Mouse (Mus musculus): ENCODE results near the gene Maz. TPM values are rescaled to one million over a fixed set of nuclear protein-coding genes. Genes with fewer than 3 reads are reported as not detected.

The Maz gene
- total and polyA plus RNA-seq, 3 experiments, result 234 to 540 TPM; not detected in 1

GRCm38 (mm10) chr7:126976878-126977459 lies 49.9 kb downstream of the Maz start:
- H3K4me3 ChIP-seq (ENCODE audit: control insufficient read depth in 1 of 2, insufficient read depth in 1 of 2, low read depth in 2 of 2, low read length in 2 of 2), result peak overlapping the region; percentile 75 to 95
- peaks cover 0 to 20% of the 10 kb centered on the region in 2 experiments; a peak in 2 of 4 replicates for H3K4me1 ChIP-seq (ENCODE audit: control insufficient read depth in 1 of 2, insufficient read depth in 2 of 2, low read length in 2 of 2)
- peak overlapping the region; percentile 81 for H3K9ac ChIP-seq (ENCODE audit: control insufficient read depth, low read depth, low read length, poor library complexity, severe bottlenecking)
- peaks cover 12% of the 10 kb centered on the region for H3K79me2 ChIP-seq (ENCODE audit: control insufficient read depth, insufficient read depth, low read length, poor library complexity)
- DNase-seq (ENCODE audit: low read depth, low spot score), result peak; percentile 46
- no peaks in the 10 kb centered on the region for H3K27me3 ChIP-seq (ENCODE audit: control insufficient read depth in 1 of 2, insufficient read depth in 2 of 2, low read length in 2 of 2)
- TF ChIP-seq USF1 (IDR thresholded peaks at IDR 0.05; ENCODE audit: low read depth, low read length), result peak; percentile 61; the same call in 1 of the 2 replicates
- no peak for TF ChIP-seq KAT2A (conservative IDR thresholded peaks at IDR 0.05; ENCODE audit: low read depth, low read length)
- no peak for TF ChIP-seq GABPA (IDR thresholded peaks at IDR 0.05; ENCODE audit: low read depth, low read length)
- peak; percentile 32; the same call in 1 of the 2 replicates for TF ChIP-seq GATA1 (IDR thresholded peaks at IDR 0.05; ENCODE audit: low read depth, low read length)
- TF ChIP-seq MYC (IDR thresholded peaks at IDR 0.05; ENCODE audit: low read depth, low read length), result 0 out of 2 replicates have a peak, but pooled peaks have one; percentile 18
- H3K9me3 ChIP-seq (replicated peaks; ENCODE audit: insufficient read depth, low read length), result no peaks in the 10 kb centered on the region
- peaks cover 0 to 14% of the 10 kb centered on the region in 2 experiments; a peak in 2 of 4 replicates for H3K36me3 ChIP-seq (ENCODE audit: control insufficient read depth in 1 of 2, insufficient read depth in 2 of 2, low read length in 2 of 2)
- peak overlapping the region; percentile 93 for H3K27ac ChIP-seq (ENCODE audit: control insufficient read depth, low read depth, low read length)

- peaks cover 0 to 8% of the 10 kb centered on the region in 2 experiments; a peak in 2 of 4 replicates for H3K36me3 ChIP-seq (ENCODE audit: control insufficient read depth in 1 of 2, insufficient read depth in 2 of 2, low read length in 2 of 2)
- peaks cover 12% of the 10 kb centered on the region for H3K79me2 ChIP-seq (ENCODE audit: control insufficient read depth, insufficient read depth, low read length, poor library complexity)
- peaks cover 0 to 13% of the 10 kb centered on the region in 2 experiments; a peak in 2 of 4 replicates for H3K4me1 ChIP-seq (ENCODE audit: control insufficient read depth in 1 of 2, insufficient read depth in 2 of 2, low read length in 2 of 2)
- peak; percentile 99 for DNase-seq (ENCODE audit: low read depth, low spot score)
- H3K9me3 ChIP-seq (replicated peaks; ENCODE audit: insufficient read depth, low read length), result no peaks in the 10 kb centered on the region
- H3K4me3 ChIP-seq (ENCODE audit: control insufficient read depth in 1 of 2, insufficient read depth in 1 of 2, low read depth in 2 of 2, low read length in 2 of 2), result peak within 1 kb of the TSS; percentile 75 to 95
- peak within 1 kb of the TSS; percentile 93 for H3K27ac ChIP-seq (ENCODE audit: control insufficient read depth, low read depth, low read length)
- H3K9ac ChIP-seq (ENCODE audit: control insufficient read depth, low read depth, low read length, poor library complexity, severe bottlenecking), result peak within 1 kb of the TSS; percentile 81
- H3K27me3 ChIP-seq (ENCODE audit: control insufficient read depth in 1 of 2, insufficient read depth in 2 of 2, low read length in 2 of 2), result no peaks in the 10 kb centered on the region
- peak; percentile 91 to 96 (median 95) for TF ChIP-seq CTCF (IDR thresholded peaks at IDR 0.05 in 2 of 3, conservative IDR thresholded peaks at IDR 0.05 in 1 of 3; ENCODE audit: control insufficient read depth in 1 of 3, insufficient read depth in 1 of 3, low read depth in 2 of 3, low read length in 3 of 3, poor library complexity in 1 of 3, severe bottlenecking in 1 of 3)
- peak; percentile 91 for TF ChIP-seq HCFC1 (IDR thresholded peaks at IDR 0.05; ENCODE audit: low read depth, low read length)
- no peak for TF ChIP-seq MEF2A (IDR thresholded peaks at IDR 0.05; ENCODE audit: extremely low read depth, insufficient replicate concordance, low read depth, low read length, poor library complexity, severe bottlenecking)
- TF ChIP-seq ZNF384 (IDR thresholded peaks at IDR 0.05; ENCODE audit: low read depth, low read length), result no peak
- TF ChIP-seq POLR2AphosphoS2 (IDR thresholded peaks at IDR 0.05; ENCODE audit: low read length), result no peak
- TF ChIP-seq USF1 (IDR thresholded peaks at IDR 0.05; ENCODE audit: low read depth, low read length), result no peak
- TF ChIP-seq GATA1 (IDR thresholded peaks at IDR 0.05; ENCODE audit: low read depth, low read length), result no peak
- no peak; the same call in 1 of the 2 replicates for TF ChIP-seq SMC3 (IDR thresholded peaks at IDR 0.05; ENCODE audit: low read depth, low read length)
- peak; percentile 49 for TF ChIP-seq NELFE (IDR thresholded peaks at IDR 0.05; ENCODE audit: low read depth, low read length)
- TF ChIP-seq MXI1 (IDR thresholded peaks at IDR 0.05; ENCODE audit: low read depth, low read length), result peak; percentile 83
- no peak for TF ChIP-seq MAFK (IDR thresholded peaks at IDR 0.05; ENCODE audit: borderline replicate concordance, low read depth, low read length)
- TF ChIP-seq CHD1 (IDR thresholded peaks at IDR 0.05; ENCODE audit: low read depth, low read length), result peak; percentile 100
- no peak for TF ChIP-seq MYB (IDR thresholded peaks at IDR 0.05; ENCODE audit: low read depth, low read length)
- no peak; the same call in 1 of the 2 replicates for TF ChIP-seq KAT2A (conservative IDR thresholded peaks at IDR 0.05; ENCODE audit: low read depth, low read length)
- TF ChIP-seq UBTF (IDR thresholded peaks at IDR 0.05; ENCODE audit: borderline replicate concordance, insufficient read depth, low read depth, low read length), result no peak
- no peak for TF ChIP-seq BHLHE40 (IDR thresholded peaks at IDR 0.05; ENCODE audit: borderline replicate concordance, low read depth, low read length)
- TF ChIP-seq NRF1 (IDR thresholded peaks at IDR 0.05; ENCODE audit: insufficient read depth, low read depth, low read length, poor library complexity, severe bottlenecking), result peak; percentile 50; the same call in 1 of the 2 replicates
- TF ChIP-seq ETS1 (IDR thresholded peaks at IDR 0.05; ENCODE audit: low read depth, low read length), result no peak
- TF ChIP-seq GABPA (IDR thresholded peaks at IDR 0.05; ENCODE audit: low read depth, low read length), result no peak; the same call in 1 of the 2 replicates
- peak; percentile 75 for TF ChIP-seq TBP (IDR thresholded peaks at IDR 0.05; ENCODE audit: low read depth, low read length)
- TF ChIP-seq POLR2A (IDR thresholded peaks at IDR 0.05; ENCODE audit: control insufficient read depth in 1 of 2, insufficient read depth in 1 of 2, low read depth in 1 of 2, low read length in 2 of 2, poor library complexity in 1 of 2), result peak; percentile 59 to 67; a peak in 3 of 4 replicates
- no peak for TF ChIP-seq JUND (IDR thresholded peaks at IDR 0.05; ENCODE audit: low read depth, low read length)
- TF ChIP-seq USF2 (IDR thresholded peaks at IDR 0.05; ENCODE audit: borderline replicate concordance in 1 of 2, insufficient read depth in 1 of 2, low read depth in 1 of 2, low read length in 2 of 2), result no peak
- TF ChIP-seq SIN3A (IDR thresholded peaks at IDR 0.05; ENCODE audit: low read length), result peak; percentile 95
- TF ChIP-seq RCOR1 (IDR thresholded peaks at IDR 0.05; ENCODE audit: low read depth, low read length), result no peak
Observed at GRCm38 (mm10) chr7:126975950-126976866, 50.6 kb downstream of the Maz start, which contains the start of gene Cdiptos. Gene Cdiptos, minus strand, starts transcription at chr7:126976098.
